Mouse (Mus musculus) cerebellum, adult 11-12 months (tissue): ENCODE results near the gene Rab44.

Experiments used
- DNase-seq: peaks from one replicate; pipeline ENCODE4 v3.0.0; 2022

Rab44 gene

GRCm38 (mm10) chr17:29136236-29136635 lies 22.3 kb downstream of the Rab44 start:
- peak; percentile 59 for DNase-seq

- DNase-seq: no peak
Measured at GRCm38 (mm10) chr17:29137906-29138305, 24.0 kb downstream of the Rab44 start.

GRCm38 (mm10) chr17:29141577-29141976 lies 27.6 kb downstream of the Rab44 start:
- no peak for DNase-seq

GRCm38 (mm10) chr17:29143266-29143665 lies 29.3 kb downstream of the Rab44 start:
- DNase-seq: no peak

GRCm38 (mm10) chr17:29145101-29145500 lies 31.2 kb downstream of the Rab44 start:
- no peak for DNase-seq

- DNase-seq: no peak
Measured at GRCm38 (mm10) chr17:29147273-29147672, 33.3 kb downstream of the Rab44 start.

- DNase-seq: no peak
Measured at GRCm38 (mm10) chr17:29147773-29148172, 33.8 kb downstream of the Rab44 start.

GRCm38 (mm10) chr17:29149766-29150165 lies 35.8 kb downstream of the Rab44 start:
- DNase-seq: no peak

GRCm38 (mm10) chr17:29152547-29152946 lies 38.6 kb downstream of the Rab44 start:
- DNase-seq: no peak

GRCm38 (mm10) chr17:29154247-29154646 lies 40.3 kb downstream of the Rab44 start:
- no peak for DNase-seq

- DNase-seq: no peak
Measured at GRCm38 (mm10) chr17:29155355-29156135, 41.6 kb downstream of the Rab44 start.

GRCm38 (mm10) chr17:29156396-29156795 lies 42.5 kb downstream of the Rab44 start:
- no peak for DNase-seq

GRCm38 (mm10) chr17:29156866-29157265 lies 42.9 kb downstream of the Rab44 start:
- DNase-seq: no peak

- no peak for DNase-seq
Measured at GRCm38 (mm10) chr17:29158899-29159298, 45.0 kb downstream of the Rab44 start.

GRCm38 (mm10) chr17:29159320-29159719 lies 45.4 kb downstream of the Rab44 start:
- DNase-seq: no peak

GRCm38 (mm10) chr17:29159743-29160455 lies 46.0 kb downstream of the Rab44 start:
- no peak for DNase-seq

GRCm38 (mm10) chr17:29162334-29162733 lies 48.4 kb downstream of the Rab44 start:
- DNase-seq: no peak

GRCm38 (mm10) chr17:29164469-29165111 lies 50.6 kb downstream of the Rab44 start:
- DNase-seq: no peak

GRCm38 (mm10) chr17:29165452-29165851 lies 51.5 kb downstream of the Rab44 start:
- no peak for DNase-seq

- no peak for DNase-seq
Measured at GRCm38 (mm10) chr17:29165967-29166578, 52.1 kb downstream of the Rab44 start.

- no peak for DNase-seq
Measured at GRCm38 (mm10) chr17:29167371-29167770, 53.4 kb downstream of the Rab44 start.

GRCm38 (mm10) chr17:29168438-29168837 lies 54.5 kb downstream of the Rab44 start:
- no peak for DNase-seq

GRCm38 (mm10) chr17:29168996-29169601 lies 55.2 kb downstream of the Rab44 start:
- no peak for DNase-seq
